26 mouse cellular contexts compared by ENCODE assay signal in the genomic region with DNA sequence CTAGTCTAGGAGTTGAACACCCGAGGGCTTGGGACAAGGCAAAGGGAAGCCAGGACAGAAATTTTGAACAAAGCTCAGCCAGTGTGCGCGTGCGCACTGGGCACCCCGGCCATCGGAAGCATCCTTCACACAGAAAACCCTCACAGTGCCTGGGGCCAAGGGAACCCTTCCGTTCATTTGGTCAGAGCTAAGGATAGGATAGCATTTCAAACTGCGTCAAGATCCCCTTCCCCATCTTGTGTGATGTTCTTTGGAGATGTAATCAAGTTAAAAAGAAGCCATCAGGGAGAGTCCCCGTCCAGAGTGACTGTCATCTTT. TPM values are rescaled to one million over a fixed set of nuclear protein-coding genes. Genes with fewer than 3 reads are reported as not detected.
DNase-seq lines count a peak whose midpoint lies in the region; ATAC-seq and TF ChIP-seq lines count a peak whose summit lies in the region.
"Had no signal": no experiment of that assay in that cellular context is flagged by ENCODE, and none has a peak within 500 bp of the region (broad histone marks: within the 10 kb centered on the region; RNA-seq: fewer than 3 reads in every experiment).

No protein-coding gene starts in this region.

- peak overlapping the region; percentile 77 for H3K27ac ChIP-seq in heart, adult 2 months
- H3K27ac ChIP-seq in kidney, adult 2 months (ENCODE audit: insufficient read depth, low read depth, low read length): peak overlapping the region; percentile 46
- H3K27ac ChIP-seq in embryonic facial prominence, embryonic 11.5 days (replicated peaks; ENCODE audit: low read depth, low read length): no peak overlapping the region
- H3K27ac ChIP-seq in intestine, embryonic 16.5 days (ENCODE audit: low read length): no peak overlapping the region
- H3K27ac ChIP-seq: embryonic facial prominence, embryonic 12.5 days; forebrain, embryonic 13.5 days; hindbrain, embryonic 13.5 days; limb, embryonic 13.5 days; liver, embryonic 14.5 days; neural tube, embryonic 13.5 days had no signal

- H3K9me3 ChIP-seq in embryonic facial prominence, embryonic 11.5 days (replicated peaks; ENCODE audit: control insufficient read depth, low read length): no peaks in the 10 kb centered on the region
- no peaks in the 10 kb centered on the region for H3K9me3 ChIP-seq in intestine, embryonic 16.5 days (ENCODE audit: control insufficient read depth, low read length)
- H3K9me3 ChIP-seq: embryonic facial prominence, embryonic 12.5 days; forebrain, embryonic 13.5 days; hindbrain, embryonic 13.5 days; limb, embryonic 13.5 days; megakaryocyte, embryonic 14.5 days; neural tube, embryonic 13.5 days had no signal

- H3K36me3 ChIP-seq in heart, adult 2 months (ENCODE audit: control insufficient read depth, insufficient read depth, low read length): no peaks in the 10 kb centered on the region
- no peaks in the 10 kb centered on the region for H3K36me3 ChIP-seq in kidney, adult 2 months (ENCODE audit: control insufficient read depth, insufficient read depth, low read length)
- H3K36me3 ChIP-seq in embryonic facial prominence, embryonic 11.5 days (replicated peaks; ENCODE audit: control insufficient read depth, insufficient read depth, low read depth, low read length): no peaks in the 10 kb centered on the region
- H3K36me3 ChIP-seq in intestine, embryonic 16.5 days (ENCODE audit: control insufficient read depth, insufficient read depth, low read length): no peaks in the 10 kb centered on the region
- H3K36me3 ChIP-seq: embryonic facial prominence, embryonic 12.5 days; G1E; hindbrain, embryonic 13.5 days; limb, embryonic 13.5 days; neural tube, embryonic 13.5 days had no signal

- intact Hi-C loops in heart, adult 2 months (cut with DNase I): loop anchor here (1.0 to 5.0 kb wide), 5 partner anchors 17 to 275 kb away; partner anchors contain the start of gene Myo10

- H3K4me2 ChIP-seq in embryonic facial prominence, embryonic 11.5 days (ENCODE audit: low read depth, low read length): no peak overlapping the region
- no peak overlapping the region for H3K4me2 ChIP-seq in intestine, embryonic 16.5 days (ENCODE audit: low read depth, low read length)

- H3K9ac ChIP-seq in heart, adult 2 months (ENCODE audit: low read depth, low read length): no peak overlapping the region
- H3K9ac ChIP-seq in embryonic facial prominence, embryonic 11.5 days (replicated peaks; ENCODE audit: low read length): no peak overlapping the region
- no peak overlapping the region for H3K9ac ChIP-seq in intestine, embryonic 16.5 days (ENCODE audit: low read depth, low read length)
- H3K9ac ChIP-seq: embryonic facial prominence, embryonic 12.5 days; forebrain, embryonic 13.5 days; hindbrain, embryonic 13.5 days; limb, embryonic 13.5 days; liver, embryonic 14.5 days; lung, embryonic 14.5 days; neural tube, embryonic 13.5 days had no signal

- no peak for ATAC-seq in embryonic facial prominence, embryonic 11.5 days (replicated peaks; ENCODE audit: insufficient number of reproducible peaks, low FRiP score, low TSS enrichment, low read depth)
- ATAC-seq in intestine, embryonic 16.5 days: no peak
- ATAC-seq: Patski had no signal

- no peak for TF ChIP-seq EP300 in heart, adult 2 months (IDR thresholded peaks at IDR 0.05; ENCODE audit: insufficient read depth, low read depth, low read length)

- H3K27me3 ChIP-seq in heart, adult 2 months (ENCODE audit: control insufficient read depth, insufficient read depth, low read length): no peaks in the 10 kb centered on the region
- no peaks in the 10 kb centered on the region for H3K27me3 ChIP-seq in kidney, adult 2 months (replicated peaks; ENCODE audit: control insufficient read depth, insufficient read depth, low read length)
- H3K27me3 ChIP-seq in embryonic facial prominence, embryonic 11.5 days (ENCODE audit: control insufficient read depth, insufficient read depth, low read length): no peaks in the 10 kb centered on the region
- H3K27me3 ChIP-seq in intestine, embryonic 16.5 days (replicated peaks; ENCODE audit: control insufficient read depth, insufficient read depth, low read length): no peaks in the 10 kb centered on the region
- H3K27me3 ChIP-seq: CH12.LX, Patski had no signal

- TF ChIP-seq CTCF in heart, adult 2 months (IDR thresholded peaks at IDR 0.05): no peak
- TF ChIP-seq CTCF in kidney, adult 2 months (conservative IDR thresholded peaks at IDR 0.05; ENCODE audit: insufficient read depth, insufficient read length, low read depth, low read length): no peak

- 80% methylated on average over 9 of the region's 9 CpGs for WGBS in heart, adult 2 months
- 74% methylated on average over 9 of the region's 9 CpGs for WGBS in kidney, adult 2 months
- 46% methylated on average over 9 of the region's 9 CpGs for WGBS in embryonic facial prominence, embryonic 11.5 days
- 85% methylated on average over 9 of the region's 9 CpGs for WGBS in intestine, embryonic 16.5 days

- H3K4me3 ChIP-seq in heart, adult 2 months: no peak overlapping the region
- H3K4me3 ChIP-seq in kidney, adult 2 months (ENCODE audit: insufficient read depth, low read depth, low read length): no peak overlapping the region
- no peak overlapping the region for H3K4me3 ChIP-seq in embryonic facial prominence, embryonic 11.5 days (ENCODE audit: low read depth, low read length)
- H3K4me3 ChIP-seq in intestine, embryonic 16.5 days (ENCODE audit: low read length): no peak overlapping the region
- H3K4me3 ChIP-seq: embryonic facial prominence, embryonic 12.5 days; forebrain, embryonic 13.5 days; hindbrain, embryonic 13.5 days; neural tube, embryonic 13.5 days had no signal

- H3K79me2 ChIP-seq in heart, adult 2 months (replicated peaks; ENCODE audit: control insufficient read depth, insufficient read depth, low read length): no peaks in the 10 kb centered on the region

- no peak for TF ChIP-seq POLR2A in heart, adult 2 months (IDR thresholded peaks at IDR 0.05; ENCODE audit: insufficient read depth, low read depth, low read length)
- TF ChIP-seq POLR2A in kidney, adult 2 months (IDR thresholded peaks at IDR 0.05; ENCODE audit: low read depth, low read length): no peak

- DNase-seq in heart, adult 2 months: no peak
- DNase-seq in heart, adult 11 months: no peak
- DNase-seq in kidney, adult 2 months: no peak
- no peak for DNase-seq in kidney, postnatal 10 days
- peak; percentile 11 for DNase-seq in ZHBTc4 (ENCODE audit: low read depth, low spot score)
- peak; percentile 38 for DNase-seq in embryonic facial prominence, embryonic 11.5 days (ENCODE audit: low spot score)
- DNase-seq in left cerebral cortex, adult 11 months (ENCODE audit: low spot score): no peak
- DNase-seq: adrenal gland, postnatal 25 days; B cell, adult 2 months; cerebellum, adult 9-10 months; gastrocnemius, postnatal 10 days; lung, embryonic 14.5 days; midbrain, embryonic 14.5 days; right cerebral cortex, postnatal 25 days; spleen, adult 18-20 months had no signal

- peaks cover 2% of the 10 kb centered on the region for H3K4me1 ChIP-seq in heart, adult 2 months (ENCODE audit: control insufficient read depth, insufficient read depth, low read length)
- H3K4me1 ChIP-seq in kidney, adult 2 months (ENCODE audit: control insufficient read depth, insufficient read depth, low read length): peaks cover 5% of the 10 kb centered on the region; the same call in 1 of the 2 replicates
- H3K4me1 ChIP-seq in embryonic facial prominence, embryonic 11.5 days (ENCODE audit: control insufficient read depth, insufficient read depth, low read length): peaks cover 3% of the 10 kb centered on the region; the same call in 1 of the 2 replicates
- H3K4me1 ChIP-seq in intestine, embryonic 16.5 days (ENCODE audit: control insufficient read depth, insufficient read depth, low read length): peaks cover 10% of the 10 kb centered on the region

RNA-seq across cellular contexts. Expression of gene Basp1, which starts 28.3 kb away (rescaled TPM):
- 1 to 10 TPM; 1.9 to 2.4 TPM for total RNA-seq in heart, adult 2 months (2021)
- polyA plus RNA-seq in heart, adult 2 months (2012; rRNA removed): 1.5 and 1.8 TPM in 2 replicates
- polyA plus RNA-seq in kidney, adult 2 months (2012; rRNA removed): 1.6 and 2.7 TPM in 2 replicates
- polyA plus RNA-seq in embryonic facial prominence, embryonic 11.5 days (2014; fragmentation: Nextera tagmentation; extraction: Ambion mirVana): 113 and 141 TPM in 2 replicates
- polyA plus RNA-seq in intestine, embryonic 16.5 days (2015; fragmentation: Nextera tagmentation; extraction: Ambion mirVana): 6.5 and 7.6 TPM in 2 replicates
- total RNA-seq: G1E had no signal
- polyA plus RNA-seq: G1E had no signal

Comparison
In these comparisons a context has a peak if more than half of its experiments do, and no peak if none do; other contexts are left out.
1. DNase-seq: peak in ZHBTc4 (single experiment) and embryonic facial prominence, embryonic 11.5 days (single experiment); none in heart, adult 2 months (0 of 2), heart, adult 11 months (single experiment), kidney, adult 2 months (single experiment), kidney, postnatal 10 days (single experiment) and left cerebral cortex, adult 11 months (single experiment).
2. H3K27ac ChIP-seq: peak in heart, adult 2 months (single experiment) and kidney, adult 2 months (single experiment); none in embryonic facial prominence, embryonic 11.5 days (single experiment) and intestine, embryonic 16.5 days (single experiment).
3. RNA of gene Basp1, which starts 28.3 kb away (polyA plus RNA-seq): 113 to 141 TPM in embryonic facial prominence, embryonic 11.5 days; 6.5 to 7.6 TPM in intestine, embryonic 16.5 days, 1.6 to 2.7 TPM in kidney, adult 2 months and 1.5 to 1.8 TPM in heart, adult 2 months; every median in the first group is over 10 times any median in the second.